Mouse (Mus musculus) midbrain, embryonic 13.5 days (tissue): ENCODE results near the gene Eya4. TPM values are rescaled to one million over a fixed set of nuclear protein-coding genes. Genes with fewer than 3 reads are reported as not detected.

Source experiments
- ATAC-seq: fragments of 200-750 bp; cut with Nextera tagmentation; 2 replicates; pipeline ENCODE4 v1.8.0; 2017; ENCODE audit warnings: mild to moderate bottlenecking, moderate TSS enrichment, moderate library complexity
- H3K27ac ChIP-seq: fragments of 300-500 bp; sonication (generic); 2 replicates; pipeline ENCODE4 v1.5.1; 2015; ENCODE audit warnings: inconsistent platforms, mild to moderate bottlenecking, moderate library complexity
- H3K27me3 ChIP-seq: fragments of 300-500 bp; sonication (generic); 2 replicates; pipeline ENCODE4 v1.6.1; 2015; ENCODE audit warnings: mild to moderate bottlenecking, inconsistent platforms
- H3K36me3 ChIP-seq: fragments of 300-500 bp; sonication (generic); 2 replicates; pipeline ENCODE4 v1.6.1; 2015; ENCODE audit warnings: mild to moderate bottlenecking, inconsistent platforms
- H3K4me1 ChIP-seq: fragments of 300-500 bp; sonication (generic); replicated peaks from 2 replicates; pipeline ENCODE4 v1.6.1; 2015; ENCODE audit warnings: inconsistent platforms
- H3K4me2 ChIP-seq: fragments of 300-500 bp; sonication (generic); replicated peaks from 2 replicates; pipeline ENCODE4 v1.6.1; 2015; ENCODE audit warnings: moderate library complexity, mild to moderate bottlenecking, inconsistent platforms
- H3K4me3 ChIP-seq: fragments of 300-500 bp; sonication (generic); replicated peaks from 2 replicates; pipeline ENCODE4 v1.5.1; 2015; ENCODE audit warnings: mild to moderate bottlenecking, inconsistent platforms
- H3K9ac ChIP-seq: fragments of 300-500 bp; sonication (generic); replicated peaks from 2 replicates; pipeline ENCODE4 v1.6.1; 2015; ENCODE audit warnings: mild to moderate bottlenecking, inconsistent platforms
- H3K9me3 ChIP-seq: fragments of 300-500 bp; sonication (generic); 2 replicates; pipeline ENCODE4 v1.6.1; 2016; ENCODE audit warnings: mild to moderate bottlenecking, inconsistent platforms
- WGBS: fragments of 180-500 bp; shearing (Covaris S2); methylation state at CpG from one replicate; pipeline ENCODE4 v1.1.7; 2015; 5-methylcytosine and 5-hydroxymethylcytosine counted together
- polyA plus RNA-seq: library from polyadenylated mRNA; unstranded; fragments of >200 nt; fragmentation: Nextera tagmentation; extraction: Ambion mirVana; gene quantifications from 2 replicates; pipeline ENCODE4 v1.2.1, GENCODE M21; 2015

The Eya4 gene
- polyA plus RNA-seq, 1 experiment from 2014 or later = 1.1 TPM

GRCm38 (mm10) chr10:23220432-23220831, 130.2 kb downstream of the Eya4 start:
- Histone ChIP-seq H3K4me1 (peaks cover 8% of the 10 kb centered on the region), H3K9ac (no peak overlapping the region), H3K4me3 (no peak overlapping the region), H3K27me3 (0 out of 2 replicates have a peak, but pooled peaks cover 3% of the 10 kb centered on the region), H3K9me3 (no peaks in the 10 kb centered on the region), H3K4me2 (no peak overlapping the region), H3K27ac (no peak overlapping the region), H3K36me3 (no peaks in the 10 kb centered on the region)
- no peak for ATAC-seq
- WGBS = 7% methylated on average over 3 of the region's 3 CpGs

- ATAC-seq = no peak
- Histone ChIP-seq H3K36me3 (no peaks in the 10 kb centered on the region), H3K27me3 (no peaks in the 10 kb centered on the region), H3K4me3 (no peak overlapping the region), H3K4me2 (no peak overlapping the region), H3K9ac (no peak overlapping the region), H3K27ac (no peak overlapping the region), H3K9me3 (no peaks in the 10 kb centered on the region), H3K4me1 (peaks cover 8% of the 10 kb centered on the region)
- WGBS = 67% methylated on average over 4 of the region's 4 CpGs
These were observed 133.8 kb downstream of the Eya4 start for GRCm38 (mm10) chr10:23216815-23217214.

- Histone ChIP-seq H3K4me2 (no peak overlapping the region), H3K9me3 (no peaks in the 10 kb centered on the region), H3K4me3 (no peak overlapping the region), H3K4me1 (no peaks in the 10 kb centered on the region), H3K36me3 (no peaks in the 10 kb centered on the region), H3K9ac (no peak overlapping the region), H3K27me3 (no peaks in the 10 kb centered on the region), H3K27ac (no peak overlapping the region)
- 81% methylated on average over 2 of the region's 2 CpGs for WGBS
- ATAC-seq = no peak
These were observed 139.2 kb downstream of the Eya4 start for GRCm38 (mm10) chr10:23211381-23211780.

GRCm38 (mm10) chr10:23203885-23204284, 146.7 kb downstream of the Eya4 start:
- Histone ChIP-seq H3K4me3 (no peak overlapping the region), H3K4me2 (no peak overlapping the region), H3K9ac (no peak overlapping the region), H3K36me3 (no peaks in the 10 kb centered on the region), H3K27me3 (no peaks in the 10 kb centered on the region), H3K9me3 (no peaks in the 10 kb centered on the region), H3K27ac (no peak overlapping the region), H3K4me1 (no peaks in the 10 kb centered on the region)
- WGBS = 51% methylated on average over 4 of the region's 4 CpGs
- no peak for ATAC-seq

DNA sequence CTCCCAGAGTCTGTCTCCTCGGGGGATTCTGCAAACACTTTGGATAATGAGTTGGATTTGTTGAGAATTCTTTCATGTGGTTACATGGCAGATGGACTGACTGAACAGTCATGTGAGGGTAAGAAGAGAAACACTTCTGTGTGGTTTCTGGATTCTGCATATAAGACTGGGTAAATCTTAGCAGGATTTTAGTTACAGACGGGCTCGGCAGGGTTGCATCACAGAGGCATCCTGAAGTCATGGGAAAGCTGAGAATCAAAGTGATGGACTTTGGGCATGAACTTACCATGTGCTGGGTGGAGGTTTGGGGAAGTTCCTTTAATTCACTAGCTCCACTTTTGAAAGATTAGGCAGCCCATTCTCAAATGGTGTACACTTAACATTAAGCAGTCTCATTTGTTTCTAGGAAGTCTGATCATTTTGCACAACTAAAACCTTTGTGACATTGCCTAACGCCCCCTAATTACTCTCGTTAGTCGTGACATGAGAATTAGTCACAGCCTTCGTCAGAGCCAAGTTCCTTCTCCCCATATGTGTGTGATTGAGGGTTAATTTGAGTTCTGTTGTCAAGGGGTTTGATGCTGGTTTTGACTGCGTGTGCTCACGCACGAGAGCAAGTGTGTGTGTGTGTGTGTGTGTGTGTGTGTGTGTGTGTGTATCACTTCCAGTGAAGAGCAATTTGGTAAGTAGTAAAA, 147.3 kb downstream of the Eya4 start:
- no peaks in the 10 kb centered on the region for H3K36me3 ChIP-seq
- no peaks in the 10 kb centered on the region for H3K4me1 ChIP-seq
- H3K9me3 ChIP-seq = no peaks in the 10 kb centered on the region
- H3K27me3 ChIP-seq = no peaks in the 10 kb centered on the region
- H3K9ac ChIP-seq = no peak overlapping the region
- WGBS = 70% methylated on average over 10 of the region's 10 CpGs
- ATAC-seq = no peak
- H3K4me2 ChIP-seq = no peak overlapping the region
- no peak overlapping the region for H3K4me3 ChIP-seq
- no peak overlapping the region for H3K27ac ChIP-seq

DNA sequence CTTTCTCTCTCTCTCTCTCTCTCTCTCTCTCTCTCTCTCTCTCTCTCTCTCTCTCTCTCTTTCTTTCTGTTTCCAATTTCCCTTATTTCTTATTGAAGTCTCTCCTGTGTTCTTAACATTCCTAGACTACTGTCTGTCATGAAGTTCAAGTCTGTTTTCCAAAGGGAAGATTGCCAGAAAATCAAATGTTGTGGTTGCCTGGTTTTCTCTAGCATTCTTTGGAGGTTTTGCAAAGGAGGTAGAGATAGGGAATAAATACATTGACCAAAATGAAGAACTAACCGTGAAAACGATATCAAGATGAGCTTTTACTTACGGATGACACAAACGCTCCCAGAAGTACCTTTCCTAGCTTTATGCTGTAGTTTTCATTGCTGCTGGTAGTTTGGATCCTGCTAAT, 148.0 kb downstream of the Eya4 start:
- no peak overlapping the region for H3K4me2 ChIP-seq
- no peak overlapping the region for H3K4me3 ChIP-seq
- no peak overlapping the region for H3K9ac ChIP-seq
- no peaks in the 10 kb centered on the region for H3K27me3 ChIP-seq
- no peaks in the 10 kb centered on the region for H3K4me1 ChIP-seq
- no peak for ATAC-seq
- no peak overlapping the region for H3K27ac ChIP-seq
- 97% methylated on average over 4 of the region's 4 CpGs for WGBS
- H3K36me3 ChIP-seq = no peaks in the 10 kb centered on the region
- no peaks in the 10 kb centered on the region for H3K9me3 ChIP-seq

GRCm38 (mm10) chr10:23198251-23198650, 152.3 kb downstream of the Eya4 start:
- Histone ChIP-seq H3K27me3 (no peaks in the 10 kb centered on the region), H3K36me3 (no peaks in the 10 kb centered on the region), H3K9ac (no peak overlapping the region), H3K4me2 (no peak overlapping the region), H3K9me3 (no peaks in the 10 kb centered on the region), H3K4me3 (no peak overlapping the region), H3K27ac (no peak overlapping the region), H3K4me1 (peaks cover 4% of the 10 kb centered on the region)
- ATAC-seq = no peak
- WGBS = 72% methylated on average over 5 of the region's 5 CpGs

- Histone ChIP-seq H3K4me3 (no peak overlapping the region), H3K27me3 (no peaks in the 10 kb centered on the region), H3K4me1 (peaks cover 4% of the 10 kb centered on the region), H3K27ac (no peak overlapping the region), H3K36me3 (no peaks in the 10 kb centered on the region), H3K9ac (no peak overlapping the region), H3K9me3 (no peaks in the 10 kb centered on the region), H3K4me2 (no peak overlapping the region)
- 96% methylated on average over 4 of the region's 4 CpGs for WGBS
- no peak for ATAC-seq
These were observed 154.2 kb downstream of the Eya4 start for GRCm38 (mm10) chr10:23196336-23196735.

DNA sequence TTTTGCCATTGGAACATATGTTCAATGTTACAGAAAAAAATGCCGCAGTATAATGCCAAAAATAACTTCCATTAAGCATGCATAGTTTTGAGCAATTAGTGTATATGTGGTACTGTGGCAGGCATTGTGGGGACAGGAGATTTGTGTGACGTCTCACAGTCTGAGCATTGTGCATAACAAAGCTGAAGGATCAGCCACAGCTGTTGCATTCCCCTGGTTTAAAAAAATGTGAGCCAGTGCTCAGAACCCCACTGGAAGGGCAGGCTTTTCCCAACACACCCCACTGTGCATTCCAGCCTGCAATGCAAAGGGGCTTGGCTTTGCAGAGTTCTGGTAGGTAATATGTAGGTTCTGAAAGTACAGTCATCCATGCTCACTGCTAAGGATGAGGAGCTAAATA, 155.2 kb downstream of the Eya4 start:
- no peak overlapping the region for H3K4me2 ChIP-seq
- WGBS = 39% methylated on average over 2 of the region's 2 CpGs
- H3K27ac ChIP-seq = no peak overlapping the region
- H3K4me3 ChIP-seq = no peak overlapping the region
- H3K9me3 ChIP-seq = no peaks in the 10 kb centered on the region
- H3K4me1 ChIP-seq = peaks cover 4% of the 10 kb centered on the region
- no peaks in the 10 kb centered on the region for H3K36me3 ChIP-seq
- ATAC-seq = no peak
- H3K9ac ChIP-seq = no peak overlapping the region
- no peaks in the 10 kb centered on the region for H3K27me3 ChIP-seq

GRCm38 (mm10) chr10:23189836-23190235, 160.8 kb downstream of the Eya4 start:
- H3K36me3 ChIP-seq = no peaks in the 10 kb centered on the region
- ATAC-seq = no peak
- no peak overlapping the region for H3K9ac ChIP-seq
- no peak overlapping the region for H3K4me3 ChIP-seq
- H3K9me3 ChIP-seq = no peaks in the 10 kb centered on the region
- H3K4me2 ChIP-seq = no peak overlapping the region
- WGBS = 86% methylated on average over 10 of the region's 10 CpGs
- no peaks in the 10 kb centered on the region for H3K4me1 ChIP-seq
- no peaks in the 10 kb centered on the region for H3K27me3 ChIP-seq
- no peak overlapping the region for H3K27ac ChIP-seq

- 89% methylated on average over 6 of the region's 6 CpGs for WGBS
- Histone ChIP-seq H3K9me3 (no peaks in the 10 kb centered on the region), H3K4me1 (no peaks in the 10 kb centered on the region), H3K9ac (no peak overlapping the region), H3K36me3 (no peaks in the 10 kb centered on the region), H3K27ac (no peak overlapping the region), H3K4me3 (no peak overlapping the region), H3K4me2 (no peak overlapping the region), H3K27me3 (no peaks in the 10 kb centered on the region)
- ATAC-seq = no peak
These were observed 165.2 kb downstream of the Eya4 start for GRCm38 (mm10) chr10:23185391-23185790.

DNA sequence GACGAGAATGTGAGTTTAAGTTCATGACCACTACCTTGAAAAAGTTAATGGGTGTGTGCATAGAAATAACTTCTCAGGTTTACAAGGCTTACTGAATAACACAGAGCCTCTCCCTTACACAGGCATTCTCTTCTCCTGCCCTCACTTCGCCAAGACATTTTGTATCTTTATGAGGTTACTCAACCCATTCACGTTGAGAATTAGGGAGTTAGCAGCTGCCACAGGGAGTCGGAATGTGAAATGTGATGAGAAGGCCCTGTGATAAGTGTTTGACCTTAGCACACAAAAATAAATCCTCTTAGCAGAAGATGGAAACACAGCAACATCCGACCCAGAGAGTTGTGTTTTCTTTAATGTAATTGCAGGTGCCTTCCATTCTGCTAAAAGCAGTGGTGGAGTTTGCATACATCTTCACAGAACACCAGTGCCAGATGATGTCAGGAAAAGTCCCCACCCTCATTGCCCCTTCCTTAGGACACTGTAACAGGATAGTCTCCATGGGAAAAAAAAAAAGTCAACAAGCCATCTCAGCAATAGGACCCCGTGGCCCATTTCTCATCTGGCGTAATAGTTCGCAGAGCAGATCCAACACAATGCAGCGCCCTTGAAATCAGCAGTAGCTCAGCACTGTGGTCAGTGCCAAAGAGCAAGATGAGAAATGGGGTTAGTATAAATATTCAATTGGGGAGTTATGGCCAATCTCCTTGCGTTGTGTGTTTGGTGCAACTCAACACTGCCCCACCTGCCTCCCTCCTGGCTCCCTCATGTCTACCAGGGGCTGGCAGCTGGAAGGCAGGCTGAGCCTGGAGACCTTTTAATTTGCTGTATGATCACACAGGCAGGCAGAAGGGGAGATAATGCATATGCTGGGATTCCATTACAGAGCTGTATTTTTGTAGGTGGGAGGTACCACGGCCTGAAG, 168.8 kb downstream of the Eya4 start:
- Histone ChIP-seq H3K27me3 (no peaks in the 10 kb centered on the region), H3K36me3 (no peaks in the 10 kb centered on the region), H3K27ac (no peak overlapping the region), H3K4me2 (no peak overlapping the region), H3K9me3 (no peaks in the 10 kb centered on the region), H3K9ac (no peak overlapping the region), H3K4me3 (no peak overlapping the region), H3K4me1 (no peaks in the 10 kb centered on the region)
- no peak for ATAC-seq
- 85% methylated on average over 11 of the region's 11 CpGs for WGBS
